8 mouse cellular contexts compared by ENCODE assay signal in the genomic region with DNA sequence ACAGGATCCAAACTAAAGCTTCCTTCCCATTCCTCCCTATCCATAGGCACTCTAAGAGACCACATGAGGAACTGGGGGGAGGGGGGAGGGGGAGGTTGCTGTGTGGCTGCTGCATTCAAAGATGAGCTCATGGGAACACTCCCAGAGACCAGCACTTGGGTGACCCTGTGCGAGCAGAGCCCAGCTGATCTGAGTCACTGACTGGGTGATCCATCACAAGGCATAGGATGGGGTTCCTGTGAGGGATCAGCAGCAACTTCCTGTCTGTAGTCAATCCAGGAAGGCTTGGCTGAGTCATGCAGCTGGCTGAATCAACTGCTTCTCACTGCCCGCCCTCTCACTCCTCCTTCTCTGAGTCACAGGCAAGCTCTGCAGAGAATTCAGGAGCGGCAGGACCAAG.
A peak's percentile ranks its signal among the peaks of the same experiment; 100 is the strongest.
DNase-seq lines count a peak whose midpoint lies in the region; ATAC-seq and TF ChIP-seq lines count a peak whose summit lies in the region.

No protein-coding gene starts in this region.

- H3K9me3 ChIP-seq in midbrain, embryonic 10.5 days (replicated peaks), result no peaks in the 10 kb centered on the region
- no peaks in the 10 kb centered on the region for H3K9me3 ChIP-seq in midbrain, embryonic 13.5 days
- no peaks in the 10 kb centered on the region for H3K9me3 ChIP-seq in forebrain, embryonic 11.5 days (ENCODE audit: control insufficient read depth, low read length)
- no peaks in the 10 kb centered on the region for H3K9me3 ChIP-seq in heart, embryonic 13.5 days
- H3K9me3 ChIP-seq in liver, embryonic 11.5 days (ENCODE audit: control insufficient read depth, low read length), result no peaks in the 10 kb centered on the region

- no peak for ATAC-seq in midbrain, embryonic 13.5 days
- ATAC-seq in forebrain, embryonic 11.5 days (replicated peaks; ENCODE audit: low FRiP score), result peak; percentile 50; the same call in 1 of the 2 replicates
- ATAC-seq in heart, embryonic 13.5 days (ENCODE audit: extremely low read depth, insufficient number of reproducible peaks, low FRiP score, low TSS enrichment), result peak; percentile 58
- peak; percentile 60 for ATAC-seq in liver, embryonic 11.5 days (replicated peaks; ENCODE audit: low FRiP score)

- H3K9ac ChIP-seq in midbrain, embryonic 13.5 days (replicated peaks), result no peak overlapping the region
- H3K9ac ChIP-seq in forebrain, embryonic 11.5 days (ENCODE audit: low read length), result no peak overlapping the region
- no peak overlapping the region for H3K9ac ChIP-seq in heart, embryonic 13.5 days
- H3K9ac ChIP-seq in liver, embryonic 11.5 days (ENCODE audit: low read depth, low read length), result no peak overlapping the region

- DNase-seq in midbrain, embryonic 10.5 days (ENCODE audit: low spot score), result peak; percentile 14
- no peak for DNase-seq in forebrain, embryonic 11.5 days (ENCODE audit: low spot score)
- DNase-seq in kidney, postnatal 10 days, result peak; percentile 82
- peak; percentile 49 for DNase-seq in liver, embryonic 11.5 days (ENCODE audit: low spot score)
- DNase-seq in natural killer cell, adult 2 months (ENCODE audit: low spot score in 2 of 2), result peak; percentile 1 to 5
- peak; percentile 9 for DNase-seq in thymus, adult 2 months

- H3K27me3 ChIP-seq in midbrain, embryonic 10.5 days (ENCODE audit: low read depth, poor library complexity, severe bottlenecking), result no peaks in the 10 kb centered on the region
- H3K27me3 ChIP-seq in midbrain, embryonic 13.5 days, result no peaks in the 10 kb centered on the region
- H3K27me3 ChIP-seq in forebrain, embryonic 11.5 days (ENCODE audit: control insufficient read depth, insufficient read depth, low read length), result no peaks in the 10 kb centered on the region
- H3K27me3 ChIP-seq in heart, embryonic 13.5 days (replicated peaks), result no peaks in the 10 kb centered on the region
- no peaks in the 10 kb centered on the region for H3K27me3 ChIP-seq in liver, embryonic 11.5 days (replicated peaks; ENCODE audit: control insufficient read depth, insufficient read depth, low read length)
- no peaks in the 10 kb centered on the region for H3K27me3 ChIP-seq in thymus, adult 2 months (ENCODE audit: control insufficient read depth, insufficient read depth, low read length)

- peaks cover 13% of the 10 kb centered on the region for H3K4me1 ChIP-seq in midbrain, embryonic 10.5 days
- H3K4me1 ChIP-seq in midbrain, embryonic 13.5 days (replicated peaks), result no peaks in the 10 kb centered on the region
- no peaks in the 10 kb centered on the region for H3K4me1 ChIP-seq in forebrain, embryonic 11.5 days (replicated peaks; ENCODE audit: control insufficient read depth, insufficient read depth, low read length)
- H3K4me1 ChIP-seq in heart, embryonic 13.5 days, result peaks cover 43% of the 10 kb centered on the region
- H3K4me1 ChIP-seq in liver, embryonic 11.5 days (replicated peaks; ENCODE audit: control insufficient read depth, insufficient read depth, low read length), result peaks cover 26% of the 10 kb centered on the region
- H3K4me1 ChIP-seq in thymus, adult 2 months (replicated peaks; ENCODE audit: control insufficient read depth, insufficient read depth, low read length), result peaks cover 6% of the 10 kb centered on the region; the same call in 1 of the 2 replicates

- peak overlapping the region; percentile 56 for H3K27ac ChIP-seq in midbrain, embryonic 10.5 days (replicated peaks)
- no peak overlapping the region for H3K27ac ChIP-seq in midbrain, embryonic 13.5 days
- no peak overlapping the region for H3K27ac ChIP-seq in forebrain, embryonic 11.5 days (ENCODE audit: low read depth, low read length)
- peak overlapping the region; percentile 65 for H3K27ac ChIP-seq in heart, embryonic 13.5 days (replicated peaks)
- H3K27ac ChIP-seq in liver, embryonic 11.5 days (ENCODE audit: low read depth, low read length), result 0 out of 2 replicates have a peak overlapping the region, but pooled peaks have one; percentile 32
- no peak overlapping the region for H3K27ac ChIP-seq in thymus, adult 2 months (ENCODE audit: control insufficient read depth, insufficient read depth, low read length)

- no peak for TF ChIP-seq POLR2A in thymus, adult 2 months (IDR thresholded peaks at IDR 0.05; ENCODE audit: control insufficient read depth, extremely low read depth, insufficient read depth, low read length, poor library complexity)

- H3K4me2 ChIP-seq in midbrain, embryonic 13.5 days (replicated peaks), result no peak overlapping the region
- no peak overlapping the region for H3K4me2 ChIP-seq in forebrain, embryonic 11.5 days (ENCODE audit: low read depth, low read length, severe bottlenecking)
- H3K4me2 ChIP-seq in heart, embryonic 13.5 days, result no peak overlapping the region
- H3K4me2 ChIP-seq in liver, embryonic 11.5 days, result no peak overlapping the region

- TF ChIP-seq CTCF in thymus, adult 2 months (IDR thresholded peaks at IDR 0.05; ENCODE audit: borderline replicate concordance, control insufficient read depth, extremely low read depth, insufficient read depth, low read length, poor library complexity), result no peak

- 46% methylated on average over 3 of the region's 3 CpGs for WGBS in midbrain, embryonic 10.5 days
- WGBS in midbrain, embryonic 13.5 days, result 37% methylated on average over 3 of the region's 3 CpGs
- WGBS in forebrain, embryonic 11.5 days, result 53% methylated on average over 3 of the region's 3 CpGs
- 3% methylated on average over 3 of the region's 3 CpGs for WGBS in heart, embryonic 13.5 days
- WGBS in liver, embryonic 11.5 days, result 17% methylated on average over 3 of the region's 3 CpGs
- WGBS in thymus, adult 2 months, result 33% methylated on average over 3 of the region's 3 CpGs

- H3K36me3 ChIP-seq in midbrain, embryonic 10.5 days, result no peaks in the 10 kb centered on the region
- no peaks in the 10 kb centered on the region for H3K36me3 ChIP-seq in midbrain, embryonic 13.5 days
- no peaks in the 10 kb centered on the region for H3K36me3 ChIP-seq in forebrain, embryonic 11.5 days (ENCODE audit: control insufficient read depth, insufficient read depth, low read length)
- H3K36me3 ChIP-seq in heart, embryonic 13.5 days, result no peaks in the 10 kb centered on the region
- no peaks in the 10 kb centered on the region for H3K36me3 ChIP-seq in liver, embryonic 11.5 days (ENCODE audit: control insufficient read depth, insufficient read depth, low read length)
- H3K36me3 ChIP-seq in thymus, adult 2 months (ENCODE audit: control insufficient read depth, insufficient read depth, low read length), result no peaks in the 10 kb centered on the region

- H3K4me3 ChIP-seq in midbrain, embryonic 10.5 days, result no peak overlapping the region
- H3K4me3 ChIP-seq in midbrain, embryonic 13.5 days (replicated peaks), result no peak overlapping the region
- no peak overlapping the region for H3K4me3 ChIP-seq in forebrain, embryonic 11.5 days (ENCODE audit: low read depth, low read length)
- H3K4me3 ChIP-seq in heart, embryonic 13.5 days, result no peak overlapping the region
- no peak overlapping the region for H3K4me3 ChIP-seq in liver, embryonic 11.5 days (ENCODE audit: low read depth, low read length)
- no peak overlapping the region for H3K4me3 ChIP-seq in thymus, adult 2 months (ENCODE audit: control insufficient read depth, insufficient read depth, low read length)

Comparison
In these comparisons a context has a peak if more than half of its experiments do, and no peak if none do; other contexts are left out.
1. H3K27ac ChIP-seq: peak in midbrain, embryonic 10.5 days (single experiment), heart, embryonic 13.5 days (single experiment) and liver, embryonic 11.5 days (single experiment); none in midbrain, embryonic 13.5 days (single experiment), forebrain, embryonic 11.5 days (single experiment) and thymus, adult 2 months (single experiment).